In the genomic region with DNA sequence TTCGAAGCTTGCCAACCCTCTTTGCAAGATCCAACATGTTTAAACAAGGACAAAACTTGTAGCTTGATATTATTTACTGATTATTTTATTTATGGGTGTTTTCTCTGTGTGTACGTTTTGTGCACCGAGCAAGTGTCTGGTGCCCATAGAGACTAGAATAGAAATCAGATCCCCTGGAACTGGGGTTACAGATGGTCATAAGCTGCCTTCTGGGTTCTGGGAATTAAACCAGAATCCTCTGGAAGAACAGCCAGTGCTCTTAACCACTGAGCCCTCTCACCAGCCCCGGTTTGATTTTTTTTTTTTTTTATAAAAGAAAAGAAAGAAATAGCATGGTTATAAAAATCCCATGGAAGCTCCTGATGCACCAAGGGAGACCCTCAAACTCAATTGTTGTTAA, we compare ENCODE assay signal across 17 mouse cellular contexts. TPM values are rescaled to one million over a fixed set of nuclear protein-coding genes. Genes with fewer than 3 reads are reported as not detected.
"Had no signal": no experiment of that assay in that cellular context is flagged by ENCODE, and none has a peak within 500 bp of the region (broad histone marks: within the 10 kb centered on the region; RNA-seq: fewer than 3 reads in every experiment).

No protein-coding gene starts in this region.

- DNase-seq: gastrocnemius, adult 2 months; gastrocnemius, postnatal 10 days; gastrocnemius, postnatal 25 days; heart, adult 18-20 months; heart, postnatal 10 days; heart, postnatal 4 days; kidney, adult 18-20 months; kidney, adult 8-10 months; kidney, postnatal 10 days; kidney, postnatal 25 days; kidney, postnatal 4 days; liver; liver, embryonic 13.5 days; liver, postnatal 0 days had no signal

RNA-seq across cellular contexts. Expression of a gene that starts 59.1 kb away (rescaled TPM):
- total RNA-seq: gastrocnemius, adult 2 months; granulocyte monocyte progenitor cell, adult 5-6 weeks; heart, adult 18-20 months; heart, adult 8-10 months; heart, postnatal 10 days; heart, postnatal 25 days; heart, postnatal 4 days had no signal
